8 mouse cellular contexts compared by ENCODE assay signal in the genomic region with DNA sequence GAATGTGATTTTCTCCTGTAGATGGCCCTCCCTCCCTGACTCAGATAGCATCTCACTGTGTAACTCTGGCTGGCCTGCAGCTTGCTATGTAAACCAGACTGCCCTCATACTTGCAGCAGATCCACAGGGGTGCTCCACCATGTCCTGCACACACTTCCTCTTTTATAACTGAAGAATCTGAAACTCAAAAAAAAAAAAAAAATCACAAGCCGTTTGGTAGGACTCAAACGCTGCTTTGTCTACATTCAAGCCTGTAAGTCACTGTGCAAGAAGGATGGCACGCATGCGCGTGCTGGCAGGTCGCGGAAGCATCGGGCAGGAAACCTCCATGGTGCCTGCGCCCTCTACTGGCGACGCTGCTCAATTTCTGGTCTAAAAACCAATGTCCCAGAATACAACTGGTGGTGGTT. TPM values are rescaled to one million over a fixed set of nuclear protein-coding genes. Genes with fewer than 3 reads are reported as not detected.
DNase-seq lines count a peak whose midpoint lies in the region; ATAC-seq and TF ChIP-seq lines count a peak whose summit lies in the region.

No protein-coding gene starts in this region.

- peak; percentile 95 for TF ChIP-seq CTCF in heart, postnatal 0 days (IDR thresholded peaks at IDR 0.05; ENCODE audit: low read depth)
- TF ChIP-seq CTCF in testis, adult 2 months (IDR thresholded peaks at IDR 0.05; ENCODE audit: control insufficient read depth, insufficient read depth, insufficient replicate concordance, low read depth, low read length), result peak; percentile 95

- peak overlapping the region; percentile 47 for H3K4me2 ChIP-seq in forebrain, embryonic 12.5 days
- H3K4me2 ChIP-seq in heart, postnatal 0 days (ENCODE audit: low read depth, low read length), result peak overlapping the region; percentile 32; the same call in 1 of the 2 replicates
- H3K4me2 ChIP-seq in liver, embryonic 16.5 days (ENCODE audit: low read depth, low read length), result peak overlapping the region; percentile 8; the same call in 1 of the 2 replicates
- H3K4me2 ChIP-seq in neural tube, embryonic 13.5 days, result peak overlapping the region; percentile 49

- DNase-seq in CD8-positive naive resting alpha-beta T cell, adult 2 months (ENCODE audit: low read depth in 2 of 2, low spot score in 2 of 2), result peak; percentile 89 to 90
- peak; percentile 89 for DNase-seq in c-Kit-positive CD71-positive TER-119-negative erythroid progenitor cells, embryonic 14.5 days (ENCODE audit: low read depth)
- DNase-seq in heart, postnatal 0 days (ENCODE audit: low spot score), result peak; percentile 95
- DNase-seq in kidney, postnatal 4 days, result peak; percentile 95 to 96

- H3K36me3 ChIP-seq in forebrain, embryonic 12.5 days (replicated peaks), result no peaks in the 10 kb centered on the region
- H3K36me3 ChIP-seq in heart, postnatal 0 days (replicated peaks; ENCODE audit: control insufficient read depth, insufficient read depth, low read length), result no peaks in the 10 kb centered on the region
- H3K36me3 ChIP-seq in liver, embryonic 16.5 days (ENCODE audit: control insufficient read depth, insufficient read depth), result no peaks in the 10 kb centered on the region
- no peaks in the 10 kb centered on the region for H3K36me3 ChIP-seq in neural tube, embryonic 13.5 days
- no peaks in the 10 kb centered on the region for H3K36me3 ChIP-seq in testis, adult 2 months (ENCODE audit: control insufficient read depth, insufficient read depth, low read length)

- peak overlapping the region; percentile 68; the same call in 1 of the 2 replicates for H3K27ac ChIP-seq in forebrain, embryonic 12.5 days
- H3K27ac ChIP-seq in heart, postnatal 0 days (ENCODE audit: low read depth), result no peak overlapping the region
- no peak overlapping the region for H3K27ac ChIP-seq in liver, embryonic 16.5 days (ENCODE audit: low read length)
- peak overlapping the region; percentile 85 for H3K27ac ChIP-seq in neural tube, embryonic 13.5 days (replicated peaks)
- H3K27ac ChIP-seq in testis, adult 2 months (ENCODE audit: control insufficient read depth, insufficient read depth, low read depth, low read length), result no peak overlapping the region

- WGBS in forebrain, embryonic 12.5 days, result under 1% methylated on average over 11 of the region's 11 CpGs
- under 1% methylated on average over 11 of the region's 11 CpGs for WGBS in heart, postnatal 0 days
- under 1% methylated on average over 11 of the region's 11 CpGs for WGBS in liver, embryonic 16.5 days (ENCODE audit: insufficient replicate concordance)
- under 1% methylated on average over 11 of the region's 11 CpGs for WGBS in neural tube, embryonic 13.5 days

- ATAC-seq in forebrain, embryonic 12.5 days (ENCODE audit: low FRiP score), result peak; percentile 91
- peak; percentile 68; the same call in 1 of the 2 replicates for ATAC-seq in heart, postnatal 0 days (ENCODE audit: insufficient read depth, low read depth)
- peak; percentile 55 for ATAC-seq in liver, embryonic 16.5 days (ENCODE audit: low read depth)
- ATAC-seq in neural tube, embryonic 13.5 days (ENCODE audit: low read depth), result peak; percentile 92

- peaks cover 7% of the 10 kb centered on the region for H3K4me1 ChIP-seq in forebrain, embryonic 12.5 days
- peaks cover 3% of the 10 kb centered on the region; the same call in 1 of the 2 replicates for H3K4me1 ChIP-seq in heart, postnatal 0 days (ENCODE audit: control insufficient read depth, insufficient read depth)
- peaks cover 19% of the 10 kb centered on the region for H3K4me1 ChIP-seq in liver, embryonic 16.5 days (ENCODE audit: control insufficient read depth, low read depth, low read length)
- peaks cover 7% of the 10 kb centered on the region for H3K4me1 ChIP-seq in neural tube, embryonic 13.5 days (replicated peaks)
- H3K4me1 ChIP-seq in testis, adult 2 months (ENCODE audit: control insufficient read depth, insufficient read depth, low read length), result no peaks in the 10 kb centered on the region; the same call in 1 of the 2 replicates

- peak overlapping the region; percentile 23; the same call in 1 of the 2 replicates for H3K4me3 ChIP-seq in forebrain, embryonic 12.5 days (replicated peaks)
- no peak overlapping the region for H3K4me3 ChIP-seq in heart, postnatal 0 days (ENCODE audit: low read depth, low read length)
- H3K4me3 ChIP-seq in liver, embryonic 16.5 days (ENCODE audit: low read depth, low read length), result no peak overlapping the region
- H3K4me3 ChIP-seq in neural tube, embryonic 13.5 days, result peak overlapping the region; percentile 24
- H3K4me3 ChIP-seq in testis, adult 2 months (ENCODE audit: control insufficient read depth, low read depth, low read length), result no peak overlapping the region; the same call in 1 of the 2 replicates

- no peak for TF ChIP-seq POLR2A in testis, adult 2 months (IDR thresholded peaks at IDR 0.05; ENCODE audit: control insufficient read depth, low read depth, low read length)

- H3K9me3 ChIP-seq in forebrain, embryonic 12.5 days, result no peaks in the 10 kb centered on the region
- H3K9me3 ChIP-seq in heart, postnatal 0 days (replicated peaks; ENCODE audit: control insufficient read depth, low read length), result no peaks in the 10 kb centered on the region
- H3K9me3 ChIP-seq in liver, embryonic 16.5 days (replicated peaks; ENCODE audit: control insufficient read depth, low read length), result no peaks in the 10 kb centered on the region
- H3K9me3 ChIP-seq in neural tube, embryonic 13.5 days, result no peaks in the 10 kb centered on the region

- H3K9ac ChIP-seq in forebrain, embryonic 12.5 days, result peak overlapping the region; percentile 40; the same call in 1 of the 2 replicates
- no peak overlapping the region for H3K9ac ChIP-seq in heart, postnatal 0 days (replicated peaks; ENCODE audit: low read depth, low read length)
- no peak overlapping the region for H3K9ac ChIP-seq in liver, embryonic 16.5 days (ENCODE audit: low read depth, low read length)
- peak overlapping the region; percentile 64 for H3K9ac ChIP-seq in neural tube, embryonic 13.5 days

- no peak for TF ChIP-seq EP300 in heart, postnatal 0 days (IDR thresholded peaks at IDR 0.05; ENCODE audit: low read depth)

- no peaks in the 10 kb centered on the region; the same call in none of the 2 replicates for H3K27me3 ChIP-seq in forebrain, embryonic 12.5 days
- H3K27me3 ChIP-seq in heart, postnatal 0 days (ENCODE audit: control insufficient read depth, insufficient read depth, low read length), result no peaks in the 10 kb centered on the region
- no peaks in the 10 kb centered on the region for H3K27me3 ChIP-seq in liver, embryonic 16.5 days (ENCODE audit: control insufficient read depth, insufficient read depth, low read depth, low read length)
- no peaks in the 10 kb centered on the region for H3K27me3 ChIP-seq in neural tube, embryonic 13.5 days
- H3K27me3 ChIP-seq in testis, adult 2 months (ENCODE audit: control insufficient read depth, insufficient read depth, low read length), result no peaks in the 10 kb centered on the region

RNA-seq across cellular contexts. Expression of a gene that starts 19.8 kb away (rescaled TPM):
- polyA plus RNA-seq in forebrain, embryonic 12.5 days (2016; fragmentation: Nextera tagmentation; extraction: Ambion mirVana), result not detected in 2 replicates
- 2.3 and 5.2 TPM in 2 replicates for total RNA-seq in heart, postnatal 0 days (2014; rRNA removed; ENCODE audit: low replicate concordance)
- polyA plus RNA-seq in heart, postnatal 0 days (2015; fragmentation: Nextera tagmentation; extraction: Ambion mirVana), result 0.18 and 0.27 TPM in 2 replicates
- 29.5 and 33.8 TPM in 2 replicates for polyA plus RNA-seq in liver, embryonic 16.5 days (2015; fragmentation: Nextera tagmentation; extraction: Ambion mirVana)
- polyA plus RNA-seq in neural tube, embryonic 13.5 days (2015; fragmentation: Nextera tagmentation; extraction: Ambion mirVana), result not detected in 2 replicates
- 0.07 and 0.32 TPM in 2 replicates for polyA plus RNA-seq in testis, adult 2 months (2012; rRNA removed)

RNA-seq across cellular contexts. Expression of a gene that starts 30.5 kb away (rescaled TPM):
- polyA plus RNA-seq in forebrain, embryonic 12.5 days (2016; fragmentation: Nextera tagmentation; extraction: Ambion mirVana), result 0.19 and 0.43 TPM in 2 replicates
- 0.50 and 2.8 TPM in 2 replicates for total RNA-seq in heart, postnatal 0 days (2014; rRNA removed; ENCODE audit: low replicate concordance)
- 3.1 and 3.7 TPM in 2 replicates for polyA plus RNA-seq in heart, postnatal 0 days (2015; fragmentation: Nextera tagmentation; extraction: Ambion mirVana)
- polyA plus RNA-seq in liver, embryonic 16.5 days (2015; fragmentation: Nextera tagmentation; extraction: Ambion mirVana), result 0.96 and 1.3 TPM in 2 replicates
- polyA plus RNA-seq in neural tube, embryonic 13.5 days (2015; fragmentation: Nextera tagmentation; extraction: Ambion mirVana), result 0.36 and 1.8 TPM in 2 replicates
- polyA plus RNA-seq in testis, adult 2 months (2012; rRNA removed), result 0.70 and 0.89 TPM in 2 replicates

RNA-seq across cellular contexts. Expression of a gene that starts 58.9 kb away (rescaled TPM):
- polyA plus RNA-seq in forebrain, embryonic 12.5 days (2016; fragmentation: Nextera tagmentation; extraction: Ambion mirVana), result not detected in 2 replicates
- total RNA-seq in heart, postnatal 0 days (2014; rRNA removed; ENCODE audit: low replicate concordance), result not detected in 2 replicates
- polyA plus RNA-seq in heart, postnatal 0 days (2015; fragmentation: Nextera tagmentation; extraction: Ambion mirVana), result not detected in 2 replicates
- not detected in 2 replicates for polyA plus RNA-seq in liver, embryonic 16.5 days (2015; fragmentation: Nextera tagmentation; extraction: Ambion mirVana)
- polyA plus RNA-seq in neural tube, embryonic 13.5 days (2015; fragmentation: Nextera tagmentation; extraction: Ambion mirVana), result not detected in 2 replicates
- not detected in 2 replicates for polyA plus RNA-seq in testis, adult 2 months (2012; rRNA removed)

Comparison
In these comparisons a context has a peak if more than half of its experiments do, and no peak if none do; other contexts are left out.
1. H3K27ac ChIP-seq: peak in forebrain, embryonic 12.5 days (single experiment) and neural tube, embryonic 13.5 days (single experiment); none in heart, postnatal 0 days (single experiment), liver, embryonic 16.5 days (single experiment) and testis, adult 2 months (single experiment).
2. H3K4me3 ChIP-seq: peak in forebrain, embryonic 12.5 days (single experiment) and neural tube, embryonic 13.5 days (single experiment); none in heart, postnatal 0 days (single experiment), liver, embryonic 16.5 days (single experiment) and testis, adult 2 months (single experiment).
3. H3K9ac ChIP-seq: peak in forebrain, embryonic 12.5 days (single experiment) and neural tube, embryonic 13.5 days (single experiment); none in heart, postnatal 0 days (single experiment) and liver, embryonic 16.5 days (single experiment).
4. RNA of a gene that starts 19.8 kb away (polyA plus RNA-seq): 29.5 to 33.8 TPM in liver, embryonic 16.5 days; 0.18 to 0.27 TPM in heart, postnatal 0 days, 0.07 to 0.32 TPM in testis, adult 2 months, not detected in forebrain, embryonic 12.5 days and not detected in neural tube, embryonic 13.5 days; every median in the first group is over 10 times any median in the second.
5. Peak in every context shown above with its lines, with median percentiles within 50 percentile points of each other: DNase-seq, ATAC-seq and H3K4me2 ChIP-seq.